Mouse (Mus musculus) ES-E14 (cell line): ENCODE data around the gene Smc6. TPM values are rescaled to one million over a fixed set of nuclear protein-coding genes. Genes with fewer than 3 reads are reported as not detected.

Source experiments
- DNase-seq: peaks from one replicate; pipeline ENCODE4 v3.0.0-alpha.2; 2013; ENCODE audit warnings: low read depth, low spot score
- H3K27ac ChIP-seq: 2 replicates; pipeline ENCODE4 v1.5.1; 2012; ENCODE audit warnings: low read depth, mild to moderate bottlenecking, low read length, moderate library complexity, mixed read lengths; ENCODE audit not compliant: poor library complexity, insufficient read depth, severe bottlenecking
- H3K36me3 ChIP-seq: 2 replicates; pipeline ENCODE4 v1.6.1; 2012; ENCODE audit warnings: mild to moderate bottlenecking, low read length, moderate library complexity, mixed read lengths; ENCODE audit not compliant: control insufficient read depth, poor library complexity, insufficient read depth, severe bottlenecking
- H3K4me1 ChIP-seq, 2 experiments: fragments of 150-350 bp in 1 of 2; sonication (generic) in 1 of 2; 2 replicates each; pipeline ENCODE4 v1.6.1; 2012; ENCODE audit warnings: low read length in 2 of 2, mild to moderate bottlenecking in 1 of 2, mixed read lengths in 1 of 2; ENCODE audit not compliant: control insufficient read depth in 2 of 2, insufficient read depth in 2 of 2, poor library complexity in 1 of 2
- H3K4me3 ChIP-seq, 2 experiments: fragments of 150-350 bp in 1 of 2; sonication (generic) in 1 of 2; 2 replicates each; pipeline ENCODE4 v1.5.1; 2012; ENCODE audit warnings: low read length in 2 of 2, low read depth in 1 of 2, mild to moderate bottlenecking in 1 of 2, mixed read lengths in 1 of 2; ENCODE audit not compliant: insufficient read depth in 1 of 2, poor library complexity in 1 of 2, severe bottlenecking in 1 of 2
- H3K9ac ChIP-seq: 2 replicates; pipeline ENCODE4 v1.6.1; 2012; ENCODE audit warnings: low read depth, mild to moderate bottlenecking, low read length, mixed read lengths; ENCODE audit not compliant: poor library complexity, insufficient read depth, severe bottlenecking
- H3K9me3 ChIP-seq: fragments of 150-350 bp; sonication (generic); 2 replicates; pipeline ENCODE4 v1.6.1; 2012; ENCODE audit warnings: low read depth, mild to moderate bottlenecking, low read length; ENCODE audit not compliant: control insufficient read depth, insufficient read depth
- CHD2 ChIP-seq: IDR thresholded peaks from 2 replicates; pipeline ENCODE4 v1.6.1; 2014; ENCODE audit warnings: mild to moderate bottlenecking, low read depth, low read length, inconsistent platforms
- HCFC1 ChIP-seq: IDR thresholded peaks from 2 replicates; pipeline ENCODE4 v1.6.1; 2012; ENCODE audit warnings: low read length, inconsistent platforms, borderline replicate concordance; ENCODE audit not compliant: insufficient read depth
- MAFK ChIP-seq: IDR thresholded peaks from 2 replicates; pipeline ENCODE4 v1.6.1; 2014; ENCODE audit warnings: mild to moderate bottlenecking, low read depth, low read length, inconsistent platforms; ENCODE audit not compliant: insufficient read depth
- ZC3H11A ChIP-seq: IDR thresholded peaks from 2 replicates; pipeline ENCODE4 v1.6.1; 2012; ENCODE audit warnings: low read depth, mild to moderate bottlenecking, inconsistent platforms, low read length, borderline replicate concordance
- ZNF384 ChIP-seq: IDR thresholded peaks from 2 replicates; pipeline ENCODE4 v1.6.1; 2012; ENCODE audit warnings: low read depth, low read length, inconsistent platforms
- in situ Hi-C, 2 experiments: fragments of 600-800 bp; cut with MboI; formaldehyde crosslinking; loops; one replicate each; pipeline ENCODE4 v1.15.1; 2025; ENCODE audit warnings: low sequenced_read_pairs in 2 of 2, inconsistent platforms in 1 of 2; ENCODE audit not compliant: unreplicated experiment in 2 of 2
- total RNA-seq: library from RNA; depleted of rRNA; stranded (reverse); fragments of 300-350 nt; gene quantifications from 2 replicates; pipeline ENCODE4 v1.2.3, GENCODE M21; 2012

The Smc6 gene
- total RNA-seq, 1 experiment, result 61.4 TPM

DNA sequence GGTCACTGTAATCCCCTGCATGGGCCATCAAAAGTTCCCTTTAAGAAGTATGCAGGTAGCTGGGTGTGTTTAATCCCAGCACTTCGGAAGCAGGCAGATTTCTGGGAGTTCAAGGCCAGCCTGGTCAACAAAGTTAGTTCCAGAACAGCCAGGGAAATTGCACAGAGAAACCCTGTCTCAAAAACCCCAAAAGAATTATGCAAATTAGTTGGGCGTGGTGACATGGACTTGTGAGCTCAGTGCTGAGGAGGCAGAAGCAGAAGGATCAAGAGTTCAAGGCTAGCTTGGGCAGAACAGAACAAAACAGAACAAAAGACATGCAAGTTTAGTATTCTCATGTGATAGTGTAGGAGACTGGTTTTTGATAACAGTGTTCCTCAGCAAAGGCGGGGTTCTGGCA is 43.1 kb upstream of the Smc6 start:
- H3K9ac ChIP-seq, result no peak overlapping the region
- H3K36me3 ChIP-seq, result no peaks in the 10 kb centered on the region
- DNase-seq, result no peak
- H3K9me3 ChIP-seq, result no peaks in the 10 kb centered on the region
- in situ Hi-C loops, result no loop called here
- peaks cover 4 to 20% of the 10 kb centered on the region in 2 experiments; a peak in 3 of 4 replicates for H3K4me1 ChIP-seq
- TF ChIP-seq MAFK (0 out of 2 replicates have a peak, but pooled peaks have one; percentile 8), HCFC1 (no peak)
- H3K4me3 ChIP-seq, result no peak overlapping the region
- H3K27ac ChIP-seq, result no peak overlapping the region

DNA sequence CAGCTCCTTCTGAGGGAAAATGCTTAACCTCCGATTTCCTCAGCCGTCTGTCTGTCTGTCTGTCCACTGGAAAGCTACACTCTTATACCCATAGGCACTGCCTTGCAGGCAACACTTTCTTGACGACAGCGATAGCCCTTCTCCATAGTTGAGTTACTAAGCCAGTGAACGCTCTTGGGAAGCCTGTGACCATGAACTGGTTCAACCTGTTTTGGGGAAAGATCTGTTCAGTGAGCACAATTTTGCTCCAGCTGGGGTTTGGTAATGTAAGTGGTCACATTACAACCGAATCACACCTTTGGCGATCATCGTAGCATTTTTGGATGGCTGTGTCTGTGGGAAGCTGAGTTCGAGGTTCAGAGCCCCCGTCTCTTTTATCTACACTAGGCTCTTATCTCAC is 42.6 kb upstream of the Smc6 start:
- no peaks in the 10 kb centered on the region for H3K9me3 ChIP-seq
- H3K9ac ChIP-seq, result no peak overlapping the region
- no peak for DNase-seq
- no peak overlapping the region; the same call in 1 of the 2 replicates for H3K27ac ChIP-seq
- TF ChIP-seq ZNF384 (no peak), HCFC1 (no peak), MAFK (no peak), CHD2 (no peak), ZC3H11A (no peak)
- H3K36me3 ChIP-seq, result no peaks in the 10 kb centered on the region
- in situ Hi-C loops, result no loop called here
- peaks cover 4 to 20% of the 10 kb centered on the region in 2 experiments; a peak in 3 of 4 replicates for H3K4me1 ChIP-seq
- no peak overlapping the region for H3K4me3 ChIP-seq

DNA sequence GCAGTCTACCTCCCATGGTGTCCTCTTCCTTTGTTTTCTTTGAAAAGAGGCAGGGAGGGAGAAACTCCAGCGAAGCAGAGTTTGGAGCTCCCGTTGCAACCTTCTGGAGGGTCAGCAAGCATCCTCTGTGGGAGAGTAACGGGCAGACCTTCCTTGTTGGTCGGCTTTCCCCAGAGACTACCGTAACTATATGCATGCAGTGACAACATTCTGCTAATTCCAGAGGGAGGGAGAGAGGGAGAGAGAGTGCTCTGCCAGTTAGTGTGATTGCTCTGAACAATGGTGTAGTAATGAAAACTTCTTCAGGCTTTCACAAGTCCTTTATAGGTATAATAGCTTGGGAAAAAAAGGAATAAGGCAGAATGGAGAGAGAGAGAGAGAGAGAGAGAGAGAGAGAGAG is 41.0 kb upstream of the Smc6 start:
- peaks cover 4 to 20% of the 10 kb centered on the region in 2 experiments; a peak in 3 of 4 replicates for H3K4me1 ChIP-seq
- no peaks in the 10 kb centered on the region for H3K36me3 ChIP-seq
- H3K4me3 ChIP-seq, result no peak overlapping the region
- H3K9me3 ChIP-seq, result no peaks in the 10 kb centered on the region
- no peak for TF ChIP-seq ZC3H11A
- no peak for TF ChIP-seq ZNF384
- no peak for TF ChIP-seq HCFC1
- TF ChIP-seq CHD2, result no peak
- TF ChIP-seq MAFK, result no peak
- H3K9ac ChIP-seq, result no peak overlapping the region
- in situ Hi-C loops, result no loop called here
- H3K27ac ChIP-seq, result no peak overlapping the region
- DNase-seq, result no peak

DNA sequence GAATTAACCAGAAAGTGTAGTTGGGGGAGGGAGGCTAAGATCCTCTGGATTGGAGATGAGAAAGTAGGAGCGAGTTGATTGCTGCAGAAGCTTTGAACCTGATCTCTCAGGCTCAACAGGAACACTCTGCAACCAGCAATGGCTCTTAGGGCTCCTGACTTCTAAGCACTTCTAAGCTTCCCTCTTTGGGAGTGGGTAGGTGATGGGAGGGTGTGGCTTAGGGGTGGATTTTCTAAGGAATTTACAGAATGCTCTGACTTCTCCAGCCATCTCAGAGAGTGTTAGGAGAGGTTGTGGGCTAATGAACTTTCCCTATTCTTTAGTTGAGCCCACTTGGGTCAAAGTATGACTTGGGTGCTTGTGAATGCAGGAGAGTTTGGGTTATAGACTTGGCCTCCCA is 39.6 kb upstream of the Smc6 start:
- Histone ChIP-seq H3K4me1 (peaks cover 3 to 20% of the 10 kb centered on the region in 2 experiments; a peak in 3 of 4 replicates), H3K4me3 (no peak overlapping the region), H3K36me3 (no peaks in the 10 kb centered on the region), H3K9me3 (no peaks in the 10 kb centered on the region), H3K9ac (no peak overlapping the region), H3K27ac (no peak overlapping the region)
- in situ Hi-C loops, result no loop called here
- TF ChIP-seq ZNF384 (no peak), ZC3H11A (no peak), HCFC1 (no peak), MAFK (no peak), CHD2 (no peak)
- no peak for DNase-seq

DNA sequence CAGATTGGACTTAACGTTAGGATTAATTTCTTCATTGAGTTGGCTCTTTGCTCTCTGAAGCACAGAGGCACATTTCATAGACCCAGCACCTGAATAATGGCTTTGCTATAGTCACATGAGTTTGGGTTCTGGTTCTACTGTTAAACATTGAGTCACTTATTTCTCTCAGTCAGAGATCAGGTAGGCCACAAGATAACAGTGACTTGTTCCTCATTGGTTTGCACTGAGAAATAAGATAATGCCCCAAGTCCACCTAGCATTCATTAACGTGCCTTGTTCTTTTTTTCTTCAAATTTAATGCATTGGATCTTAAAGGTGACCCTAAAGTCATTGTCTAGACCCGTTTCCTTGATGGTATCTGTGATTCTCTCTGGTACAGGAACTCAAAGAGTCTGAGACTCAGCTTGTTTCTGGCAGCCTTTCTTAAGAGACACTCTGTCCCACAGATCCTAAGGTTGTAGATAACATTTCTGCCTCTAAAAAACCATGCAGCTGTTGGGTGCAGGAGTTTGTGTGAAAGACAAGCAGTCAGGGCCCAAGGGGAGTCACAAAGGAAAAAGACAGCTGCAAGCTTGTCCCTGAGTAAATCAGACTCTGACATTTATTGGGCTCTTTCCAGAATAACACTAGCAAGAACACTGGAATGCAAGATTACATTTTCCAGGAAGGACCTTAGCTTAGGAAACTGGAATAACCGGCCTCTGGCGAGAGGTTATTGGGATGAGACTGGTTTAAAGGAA is 39.0 kb upstream of the Smc6 start:
- Histone ChIP-seq H3K9ac (no peak overlapping the region), H3K9me3 (no peaks in the 10 kb centered on the region), H3K4me3 (no peak overlapping the region), H3K4me1 (peaks cover 0 to 18% of the 10 kb centered on the region in 2 experiments; a peak in 2 of 4 replicates), H3K36me3 (no peaks in the 10 kb centered on the region), H3K27ac (no peak overlapping the region)
- in situ Hi-C loops, result no loop called here
- TF ChIP-seq CHD2 (no peak), MAFK (no peak), ZC3H11A (no peak), ZNF384 (no peak), HCFC1 (no peak)
- DNase-seq, result no peak
